Mouse (Mus musculus) stomach, postnatal 0 days (tissue): ENCODE data around the gene Sec14l3.

ENCODE experiments used
- CTCF ChIP-seq: IDR thresholded peaks from 2 replicates; pipeline ENCODE4 v1.5.1; 2016; ENCODE audit warnings: antibody characterized with exemption, low read depth, mild to moderate bottlenecking, moderate library complexity
- EP300 ChIP-seq: optimal IDR thresholded peaks from 2 replicates; pipeline ENCODE3; 2016; ENCODE audit warnings: antibody characterized with exemption

- TF ChIP-seq CTCF (no peak), EP300 (no peak)
Observed at GRCm38 (mm10) chr11:4062981-4063380, 1.7 kb upstream of the Sec14l3 start.
